Mouse (Mus musculus) cerebellum, postnatal 25 days (tissue): ENCODE data around the gene Mettl8.

Experiments
- DNase-seq, 2 experiments: peaks; one replicate each; pipeline ENCODE4 v3.0.0; 2021; ENCODE audit warnings: mixed read lengths in 2 of 2

The Mettl8 gene

DNA sequence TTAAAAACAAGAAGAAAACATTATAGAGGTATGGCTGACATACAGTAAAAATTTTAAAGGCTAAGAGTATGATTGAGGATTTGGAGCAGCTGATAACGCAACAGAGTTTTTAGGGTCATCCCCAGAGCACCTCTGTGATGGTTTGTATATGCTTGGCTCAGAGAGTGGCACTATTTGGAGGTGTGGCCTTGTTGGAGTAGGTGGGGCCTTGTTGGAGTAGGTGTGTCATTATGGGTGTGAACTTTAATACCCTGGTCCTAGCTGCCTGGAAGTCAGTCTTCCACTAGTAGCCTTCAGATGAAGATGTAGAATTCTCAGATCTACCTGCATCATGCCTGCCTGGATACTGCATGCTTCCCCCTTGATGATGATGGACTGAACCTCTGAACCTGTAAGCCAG lies 131.3 kb downstream of the Mettl8 start:
- no peak for DNase-seq

DNA sequence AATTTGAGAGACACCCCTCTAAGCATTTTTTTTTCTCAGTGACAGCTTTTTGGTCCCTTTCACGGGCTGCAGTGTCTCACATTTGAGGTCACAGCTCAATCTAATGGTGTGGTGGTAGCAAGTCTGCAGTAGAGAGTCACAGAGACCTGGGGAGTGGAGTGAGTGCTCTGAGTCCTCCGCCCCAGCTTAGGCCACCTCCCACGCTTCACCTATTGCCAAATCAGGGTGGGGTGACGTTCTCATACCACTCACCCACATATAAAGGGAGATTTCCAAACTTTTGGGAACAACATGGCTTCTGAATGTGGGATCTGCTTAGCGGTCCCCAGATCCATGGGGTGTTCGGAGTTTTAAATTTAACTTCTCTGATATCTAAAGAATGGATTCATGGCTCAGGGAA lies 132.6 kb downstream of the Mettl8 start:
- DNase-seq = no peak

DNA sequence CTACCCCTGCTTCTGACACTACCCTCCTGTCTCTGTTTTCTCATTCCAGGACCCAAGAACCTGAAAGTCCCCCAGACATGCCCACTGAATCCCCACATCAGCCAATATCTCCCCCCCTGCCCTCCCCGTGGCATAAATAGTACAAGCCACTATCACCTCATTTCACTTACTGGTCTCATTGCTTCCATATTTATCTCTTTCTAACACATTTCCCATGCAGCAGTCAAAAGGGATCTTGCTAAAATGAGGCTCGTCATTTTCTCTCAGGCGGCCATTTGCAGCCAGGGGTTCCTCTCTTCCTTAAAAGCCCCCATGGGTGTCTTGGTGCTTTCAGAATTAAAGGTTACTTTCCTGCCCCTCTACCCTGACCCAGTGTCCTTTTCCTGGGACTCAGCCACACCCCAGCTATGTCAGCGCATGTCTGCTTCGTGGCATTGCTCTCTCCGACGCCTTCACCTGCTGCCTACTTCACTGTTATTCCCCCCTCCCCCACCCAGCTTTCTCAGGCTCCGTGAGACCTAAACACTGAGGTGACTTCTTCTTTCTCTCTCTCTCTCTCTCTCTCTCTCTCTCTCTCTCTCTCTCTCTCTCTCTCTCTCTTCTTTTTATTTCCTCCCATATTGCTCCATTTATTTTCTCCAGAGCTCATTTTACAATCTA lies 134.3 kb downstream of the Mettl8 start:
- no peak for DNase-seq

DNA sequence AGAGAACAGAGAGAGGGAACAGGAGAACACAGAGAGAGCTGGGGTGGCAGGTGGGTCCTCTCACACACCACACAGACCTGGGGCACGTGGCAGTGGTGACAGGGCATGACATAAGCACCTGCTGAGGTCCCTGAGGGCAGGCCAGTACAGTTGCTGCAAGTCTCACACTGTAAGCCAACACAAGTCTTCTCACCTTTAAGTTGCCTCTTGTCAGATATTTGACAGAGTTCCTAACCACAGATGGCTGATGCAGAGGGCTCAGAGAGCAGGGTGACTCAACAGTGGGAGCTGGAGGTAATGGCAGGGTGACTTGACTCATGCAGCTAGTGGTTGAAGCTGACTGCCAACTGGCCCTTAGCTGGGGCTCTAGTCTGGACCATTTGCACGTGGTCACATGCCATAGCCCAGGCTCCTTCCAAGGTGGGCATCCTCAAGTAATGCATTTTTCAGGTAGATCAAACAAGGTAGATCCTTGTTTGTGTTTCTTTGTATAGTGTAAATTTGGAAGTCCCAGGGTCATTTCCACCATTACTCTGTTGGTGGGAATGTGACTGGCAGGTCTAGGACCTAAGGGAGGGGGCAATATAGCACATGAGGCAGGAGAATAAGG lies 135.4 kb downstream of the Mettl8 start:
- DNase-seq = no peak

DNA sequence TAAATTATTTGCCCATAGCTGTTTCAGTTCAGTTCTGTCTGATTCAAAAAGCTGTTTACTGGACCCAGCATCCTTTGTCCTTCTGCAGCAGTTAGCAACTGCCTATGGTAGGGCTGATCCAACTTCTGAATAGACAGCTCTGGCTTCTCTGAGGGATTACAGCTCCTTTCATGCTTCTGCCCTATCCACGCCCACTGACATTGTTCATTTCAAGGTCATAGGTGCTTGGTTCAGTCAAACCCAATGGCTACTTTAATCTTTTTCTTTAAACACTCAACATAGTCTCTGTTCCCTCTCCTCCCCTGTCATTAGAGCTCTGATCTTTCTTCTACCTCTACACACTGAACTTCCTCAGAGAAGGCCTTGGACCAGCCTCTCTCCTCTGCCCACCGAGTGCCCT lies 136.9 kb downstream of the Mettl8 start:
- DNase-seq = no peak
